Mouse (Mus musculus) forebrain, embryonic 10.5 days (tissue): ENCODE measurements around the gene Ercc8. TPM values are rescaled to one million over a fixed set of nuclear protein-coding genes. Genes with fewer than 3 reads are reported as not detected.

Experiments used
- DNase-seq: peaks from one replicate; pipeline ENCODE4 v3.0.0-alpha.2; 2017; ENCODE audit warnings: low spot score; ENCODE audit errors: extremely low spot score
- H3K27ac ChIP-seq: fragments of 300-500 bp; sonication (generic); 2 replicates; pipeline ENCODE4 v1.5.1; 2016; ENCODE audit warnings: mild to moderate bottlenecking
- H3K27me3 ChIP-seq: fragments of 300-500 bp; sonication (generic); 2 replicates; pipeline ENCODE4 v1.6.1; 2016; ENCODE audit warnings: mild to moderate bottlenecking; ENCODE audit not compliant: poor library complexity, severe bottlenecking
- H3K36me3 ChIP-seq: fragments of 300-500 bp; sonication (generic); replicated peaks from 2 replicates; pipeline ENCODE4 v1.6.1; 2016; ENCODE audit warnings: mild to moderate bottlenecking, moderate library complexity
- H3K4me1 ChIP-seq: fragments of 300-500 bp; sonication (generic); 2 replicates; pipeline ENCODE4 v1.6.1; 2016
- H3K4me3 ChIP-seq: fragments of 300-500 bp; sonication (generic); 2 replicates; pipeline ENCODE4 v1.5.1; 2016; ENCODE audit warnings: mild to moderate bottlenecking, moderate library complexity
- H3K9me3 ChIP-seq: fragments of 300-500 bp; sonication (generic); 2 replicates; pipeline ENCODE4 v1.6.1; 2016; ENCODE audit warnings: mild to moderate bottlenecking, moderate library complexity
- WGBS: fragments of 180-500 bp; shearing (Covaris S2); methylation state at CpG from one replicate; pipeline ENCODE4 v1.1.7; 2016; 5-methylcytosine and 5-hydroxymethylcytosine counted together
- polyA plus RNA-seq: library from polyadenylated mRNA; unstranded; fragments of >200 nt; fragmentation: Nextera tagmentation; extraction: Ambion mirVana; gene quantifications from 2 replicates; pipeline ENCODE4 v1.2.1, GENCODE M21; 2016

Gene Ercc8
- polyA plus RNA-seq = 25.3 and 25.6 TPM in 2 replicates

DNA sequence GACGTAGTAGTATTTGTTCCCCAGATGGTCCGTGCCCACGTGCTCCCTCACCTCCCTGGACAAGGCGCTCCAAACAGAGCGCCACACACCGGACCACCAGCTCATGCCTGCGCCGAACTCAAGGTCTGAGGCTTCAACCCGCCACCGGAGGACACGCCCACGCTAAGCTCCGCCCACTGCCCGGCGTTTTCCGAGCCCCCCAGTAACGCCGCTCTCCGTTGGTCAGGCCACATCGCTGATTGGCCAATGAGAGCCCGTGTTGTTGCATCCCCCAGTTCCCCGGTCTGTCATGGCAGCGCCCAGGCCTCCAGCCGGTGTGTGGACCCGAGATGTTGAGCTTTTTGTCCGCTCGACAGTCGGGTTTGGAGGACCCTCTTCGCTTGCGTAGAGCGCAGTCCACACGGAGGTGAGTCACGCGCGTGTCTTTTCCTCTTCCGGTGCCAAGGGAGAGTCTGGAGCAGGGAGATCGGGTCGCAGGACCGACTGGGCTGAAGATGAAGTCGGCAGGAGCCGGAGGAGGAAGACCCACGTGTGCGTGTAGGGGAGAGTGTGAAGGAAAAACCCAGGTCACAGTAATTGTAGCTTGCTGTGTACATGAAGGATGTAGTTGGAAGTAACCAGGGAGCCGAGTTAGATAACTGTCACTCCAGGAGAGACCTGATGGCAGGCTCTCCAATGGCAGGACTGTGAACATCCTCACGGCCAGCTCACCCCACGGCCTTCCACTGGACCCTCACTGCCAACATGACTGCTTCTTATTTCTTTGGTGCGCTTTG, at the start of gene Ercc8, which contains the start of gene Ndufaf2:
Ercc8 (plus strand) TSS at position 267 of the 776 bp plus-strand sequence.
Ndufaf2 (minus strand) TSS at position 159 of the 776 bp plus-strand sequence.
- WGBS = under 1% methylated on average over 47 of the region's 47 CpGs
- H3K4me3 ChIP-seq = peak within 1 kb of the TSS; percentile 95
- H3K36me3 ChIP-seq = peaks cover 23% of the 10 kb centered on the region
- H3K27me3 ChIP-seq = no peaks in the 10 kb centered on the region
- H3K27ac ChIP-seq = peak within 1 kb of the TSS; percentile 86
- H3K9me3 ChIP-seq = no peaks in the 10 kb centered on the region
- peak; percentile 98 for DNase-seq
- peaks cover 22% of the 10 kb centered on the region for H3K4me1 ChIP-seq

DNA sequence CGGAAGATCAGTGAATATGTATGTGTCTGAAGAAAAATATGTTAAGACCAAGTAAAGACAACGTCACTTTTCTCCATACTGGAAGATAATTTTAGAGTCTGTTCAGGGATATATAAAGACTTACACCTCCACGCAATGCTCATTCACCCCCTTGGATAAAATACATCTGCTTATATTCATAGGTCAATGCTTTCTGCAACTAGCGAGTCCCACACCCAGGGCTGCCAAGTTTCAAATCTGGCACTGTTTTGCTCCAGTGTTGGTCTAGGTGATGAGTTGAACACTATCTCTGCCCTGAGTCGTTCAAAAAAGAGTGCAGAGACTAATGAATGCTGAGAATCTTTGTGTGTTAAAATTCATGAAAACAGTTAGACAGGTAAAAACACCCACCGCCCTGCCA, 47.6 kb upstream of the Ercc8 start:
- Histone ChIP-seq H3K36me3 (no peaks in the 10 kb centered on the region), H3K27ac (no peak overlapping the region), H3K4me1 (peaks cover 23% of the 10 kb centered on the region), H3K4me3 (no peak overlapping the region), H3K9me3 (no peaks in the 10 kb centered on the region), H3K27me3 (no peaks in the 10 kb centered on the region)
- DNase-seq = no peak
- 89% methylated on average over 6 of the region's 6 CpGs for WGBS

DNA sequence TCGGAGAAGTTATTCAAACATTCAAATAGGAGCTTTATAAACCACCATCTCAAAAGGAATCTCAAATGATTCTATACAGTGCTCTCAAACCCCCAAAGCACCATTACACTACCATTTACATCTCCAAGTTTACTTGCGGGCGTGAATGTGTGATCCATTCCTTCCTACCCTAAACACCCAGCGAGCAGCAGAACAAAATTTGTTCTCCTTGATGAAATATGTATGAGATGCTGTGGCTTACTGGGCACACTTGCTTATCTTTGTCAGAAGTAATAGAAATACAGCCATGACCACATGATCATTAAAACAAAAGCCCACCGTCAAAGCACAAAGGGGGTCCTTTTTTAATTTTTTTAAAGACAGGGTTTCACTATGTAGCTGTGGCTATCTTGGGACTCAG, 45.0 kb upstream of the Ercc8 start:
- DNase-seq = no peak
- Histone ChIP-seq H3K27me3 (no peaks in the 10 kb centered on the region), H3K27ac (no peak overlapping the region), H3K36me3 (no peaks in the 10 kb centered on the region), H3K9me3 (no peaks in the 10 kb centered on the region), H3K4me1 (peaks cover 16% of the 10 kb centered on the region), H3K4me3 (no peak overlapping the region)
- WGBS = 96% methylated on average over 5 of the region's 5 CpGs

DNA sequence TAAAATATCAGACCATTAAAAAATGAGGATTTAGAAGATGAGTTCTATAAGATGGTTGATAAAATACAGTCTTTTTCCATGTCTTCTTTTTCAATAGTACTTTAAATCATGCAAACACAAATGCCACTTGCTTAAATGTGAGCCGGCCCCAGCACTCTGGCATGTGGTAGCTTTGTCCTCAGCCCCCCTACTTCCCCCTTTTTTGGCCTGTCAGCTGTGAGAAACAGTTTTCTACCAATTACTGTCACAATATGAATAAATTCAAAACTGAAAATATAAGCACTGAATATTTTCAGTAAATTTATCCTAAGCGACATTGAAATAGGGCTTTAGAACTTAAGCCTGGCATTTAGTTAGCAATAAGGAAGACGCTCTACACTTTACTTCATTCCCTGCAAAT, 44.3 kb upstream of the Ercc8 start:
- Histone ChIP-seq H3K27ac (no peak overlapping the region), H3K9me3 (no peaks in the 10 kb centered on the region), H3K36me3 (no peaks in the 10 kb centered on the region), H3K27me3 (no peaks in the 10 kb centered on the region), H3K4me1 (peaks cover 16% of the 10 kb centered on the region), H3K4me3 (no peak overlapping the region)
- 87% methylated on average over 3 of the region's 3 CpGs for WGBS
- no peak for DNase-seq

DNA sequence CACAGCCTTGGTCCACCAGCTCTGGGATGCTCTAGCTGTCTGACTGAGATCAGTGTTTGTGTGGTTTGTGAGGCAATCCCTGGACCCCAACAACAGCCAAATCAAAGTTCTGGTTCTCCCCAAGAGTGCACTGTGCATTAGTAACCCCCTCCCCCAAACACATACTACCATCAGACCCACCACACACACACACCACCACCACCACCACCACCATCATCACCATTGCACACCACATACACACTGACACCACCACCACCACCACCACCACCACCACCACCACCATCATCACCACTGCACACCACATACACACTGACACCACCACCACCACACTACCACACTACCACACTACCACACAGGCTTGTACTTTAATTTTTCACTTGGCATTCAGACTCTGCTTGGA, 40.9 kb upstream of the Ercc8 start:
- no peak for DNase-seq
- H3K9me3 ChIP-seq = no peaks in the 10 kb centered on the region
- H3K27ac ChIP-seq = no peak overlapping the region
- H3K27me3 ChIP-seq = no peaks in the 10 kb centered on the region
- H3K4me3 ChIP-seq = no peak overlapping the region
- peaks cover 23% of the 10 kb centered on the region for H3K4me1 ChIP-seq
- no peaks in the 10 kb centered on the region for H3K36me3 ChIP-seq

DNA sequence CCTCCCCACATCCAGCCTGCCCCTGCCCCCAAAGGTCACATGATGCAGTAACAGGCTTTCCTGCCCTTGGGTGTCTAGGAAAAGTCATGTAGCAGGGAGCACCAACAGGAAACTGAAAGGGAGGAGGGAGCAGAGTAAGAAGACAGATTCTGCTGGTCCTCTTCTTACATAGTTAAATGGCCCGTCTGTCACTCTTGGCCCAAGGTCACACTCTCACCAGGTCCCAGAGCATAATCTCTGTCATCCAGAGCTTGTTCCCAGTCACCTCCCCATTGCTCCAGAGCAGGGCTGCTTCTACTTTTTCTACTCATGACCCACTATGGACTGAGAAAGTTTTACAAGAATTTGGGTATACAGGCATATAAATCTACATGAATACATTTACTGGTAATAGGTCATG, 40.3 kb upstream of the Ercc8 start:
- Histone ChIP-seq H3K27me3 (no peaks in the 10 kb centered on the region), H3K9me3 (no peaks in the 10 kb centered on the region), H3K36me3 (no peaks in the 10 kb centered on the region), H3K4me3 (no peak overlapping the region), H3K4me1 (peaks cover 28% of the 10 kb centered on the region), H3K27ac (no peak overlapping the region)
- WGBS = 81% methylated on average over 1 of the region's 1 CpGs
- DNase-seq = no peak

DNA sequence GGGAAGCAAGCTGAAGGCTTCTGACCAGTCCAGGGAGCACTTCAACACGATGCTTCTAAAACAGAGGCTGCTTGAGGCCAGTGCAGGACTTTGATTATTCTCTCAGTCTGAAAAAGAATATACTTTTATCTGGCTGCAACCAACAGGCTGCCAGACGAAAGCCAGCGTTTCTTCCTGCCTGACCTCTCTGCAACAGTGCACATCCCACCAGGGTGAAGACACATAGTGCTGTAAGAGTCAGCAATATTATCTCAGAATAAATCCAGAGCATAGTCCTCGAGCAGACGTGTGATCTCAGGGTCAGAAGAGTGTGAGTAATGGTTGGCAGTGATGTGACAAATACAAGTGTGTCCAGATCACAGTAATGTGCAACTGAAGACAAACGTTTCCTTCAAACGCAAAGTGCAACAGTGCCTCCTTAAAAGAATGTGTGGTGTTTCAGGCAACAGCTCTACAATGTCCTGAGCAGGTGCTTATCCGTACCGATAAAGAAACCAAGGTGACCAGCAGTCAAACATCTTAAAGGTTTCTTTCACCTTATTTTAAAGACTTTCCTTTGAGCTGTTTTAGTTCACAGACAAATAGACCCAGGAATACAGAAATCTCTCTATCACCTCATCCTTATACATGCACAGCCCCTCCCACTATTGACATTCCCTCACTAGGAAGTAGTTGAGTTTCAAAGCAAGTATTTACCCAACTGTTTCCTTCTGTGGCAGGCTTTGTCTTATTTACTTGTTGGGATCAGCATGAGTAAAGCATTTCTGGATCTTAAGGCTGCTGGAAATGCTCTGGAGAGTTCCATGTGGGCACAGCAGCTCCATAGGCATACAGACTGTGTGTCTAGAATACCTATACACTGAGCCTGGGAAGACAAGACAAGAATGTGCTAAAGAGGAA, 38.9 kb upstream of the Ercc8 start:
- Histone ChIP-seq H3K4me1 (peaks cover 29% of the 10 kb centered on the region), H3K27ac (no peak overlapping the region), H3K9me3 (no peaks in the 10 kb centered on the region), H3K27me3 (no peaks in the 10 kb centered on the region), H3K36me3 (no peaks in the 10 kb centered on the region), H3K4me3 (no peak overlapping the region)
- WGBS = 92% methylated on average over 9 of the region's 9 CpGs
- DNase-seq = no peak

DNA sequence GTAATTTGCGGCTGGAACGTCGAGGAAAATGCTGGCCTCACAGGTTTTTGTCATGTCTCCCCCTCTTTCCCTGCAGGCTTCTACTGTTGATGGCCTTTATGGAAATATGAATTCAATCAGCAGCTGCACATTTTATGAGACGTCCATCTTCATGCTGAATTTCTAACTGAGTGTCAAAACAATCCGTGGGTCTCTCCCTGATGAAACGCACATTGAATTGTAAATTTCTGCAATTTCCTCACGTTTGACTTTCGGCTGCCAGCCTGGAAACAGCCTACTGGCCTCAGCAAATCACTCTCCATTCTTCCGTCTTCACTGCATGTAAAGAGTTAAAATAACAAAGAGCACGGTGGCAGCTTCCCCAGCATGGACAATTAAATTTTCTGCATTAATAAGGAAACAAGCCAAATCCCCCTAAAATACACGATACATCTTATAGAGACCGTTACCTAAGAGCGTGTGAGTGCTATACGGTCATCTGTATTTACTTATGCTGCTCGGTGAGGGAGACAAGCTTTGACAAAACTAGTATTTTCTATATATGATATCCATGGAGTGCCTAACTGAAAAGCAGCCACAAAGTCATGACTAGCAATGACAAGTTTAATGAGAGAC, 35.3 kb upstream of the Ercc8 start:
- H3K27ac ChIP-seq = 0 out of 2 replicates have a peak overlapping the region, but pooled peaks have one; percentile 7
- H3K4me1 ChIP-seq = peaks cover 22% of the 10 kb centered on the region
- 66% methylated on average over 15 of the region's 15 CpGs for WGBS
- no peak for DNase-seq
- H3K36me3 ChIP-seq = no peaks in the 10 kb centered on the region
- no peaks in the 10 kb centered on the region for H3K9me3 ChIP-seq
- no peak overlapping the region for H3K4me3 ChIP-seq
- no peaks in the 10 kb centered on the region for H3K27me3 ChIP-seq

DNA sequence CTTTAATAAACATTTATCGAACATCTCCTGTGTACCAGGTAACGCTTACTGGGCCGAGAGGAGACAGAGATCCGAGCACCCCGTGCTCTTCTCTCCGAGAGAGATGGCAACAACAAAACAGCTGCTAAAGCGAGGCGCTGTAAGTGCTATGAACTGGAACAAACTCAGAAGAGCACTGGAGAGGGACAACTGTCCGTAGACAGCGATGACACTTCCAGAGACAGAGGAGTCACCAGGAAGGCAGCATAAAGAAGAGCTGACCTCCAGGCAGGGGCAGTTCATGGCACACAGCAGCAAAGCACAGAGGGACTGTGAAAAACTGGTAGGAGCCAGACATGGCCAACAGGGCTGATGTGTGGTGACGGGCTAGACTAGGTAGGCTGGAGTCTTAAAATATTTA, 34.4 kb upstream of the Ercc8 start:
- Histone ChIP-seq H3K4me1 (peaks cover 22% of the 10 kb centered on the region), H3K36me3 (no peaks in the 10 kb centered on the region), H3K9me3 (no peaks in the 10 kb centered on the region), H3K27me3 (no peaks in the 10 kb centered on the region), H3K4me3 (no peak overlapping the region), H3K27ac (no peak overlapping the region)
- no peak for DNase-seq
- WGBS = 86% methylated on average over 11 of the region's 11 CpGs

DNA sequence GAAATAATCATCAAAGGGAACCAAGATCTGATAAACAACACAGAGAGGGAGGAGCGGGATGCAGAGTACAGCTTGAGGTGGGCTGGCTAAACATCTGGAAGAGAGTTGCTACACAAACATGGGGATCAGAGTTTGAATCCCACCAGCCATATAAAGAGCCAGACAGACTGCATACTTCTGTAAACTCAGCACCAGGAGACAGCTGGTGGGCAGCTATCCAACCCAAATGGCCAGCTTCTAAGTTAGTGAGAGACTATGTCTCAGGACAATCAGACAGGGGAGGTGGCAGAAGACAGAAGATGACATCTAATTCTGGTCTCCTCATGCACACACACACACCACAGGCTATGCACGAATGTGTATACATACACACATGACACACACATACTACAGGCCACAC, 32.3 kb upstream of the Ercc8 start:
- peaks cover 22% of the 10 kb centered on the region for H3K4me1 ChIP-seq
- H3K27ac ChIP-seq = no peak overlapping the region
- no peaks in the 10 kb centered on the region for H3K9me3 ChIP-seq
- no peak overlapping the region for H3K4me3 ChIP-seq
- H3K27me3 ChIP-seq = no peaks in the 10 kb centered on the region
- no peaks in the 10 kb centered on the region for H3K36me3 ChIP-seq
- DNase-seq = no peak
- 92% methylated on average over 2 of the region's 2 CpGs for WGBS

DNA sequence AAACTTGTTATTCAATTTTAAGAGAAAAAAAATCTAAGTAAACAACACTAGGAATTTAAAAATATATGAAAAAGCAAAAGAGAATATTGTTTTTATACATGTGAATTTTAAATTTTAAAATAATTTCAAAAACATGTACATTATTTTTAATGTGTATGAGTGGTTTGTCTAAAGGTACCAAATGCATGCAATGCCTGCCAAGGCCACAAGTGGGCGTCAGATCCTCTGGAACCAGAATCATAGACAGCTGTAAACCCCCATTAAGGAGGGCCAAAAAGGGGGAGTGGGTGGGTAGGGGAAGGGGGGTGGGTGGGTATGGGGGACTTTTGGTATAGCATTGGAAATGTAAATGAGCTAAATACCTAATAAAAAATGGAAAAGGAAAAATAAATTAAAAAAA, 31.4 kb upstream of the Ercc8 start:
- peak; percentile 30 for DNase-seq
- peaks cover 21% of the 10 kb centered on the region for H3K4me1 ChIP-seq
- WGBS = 0% methylated on average over 1 of the region's 1 CpGs

DNA sequence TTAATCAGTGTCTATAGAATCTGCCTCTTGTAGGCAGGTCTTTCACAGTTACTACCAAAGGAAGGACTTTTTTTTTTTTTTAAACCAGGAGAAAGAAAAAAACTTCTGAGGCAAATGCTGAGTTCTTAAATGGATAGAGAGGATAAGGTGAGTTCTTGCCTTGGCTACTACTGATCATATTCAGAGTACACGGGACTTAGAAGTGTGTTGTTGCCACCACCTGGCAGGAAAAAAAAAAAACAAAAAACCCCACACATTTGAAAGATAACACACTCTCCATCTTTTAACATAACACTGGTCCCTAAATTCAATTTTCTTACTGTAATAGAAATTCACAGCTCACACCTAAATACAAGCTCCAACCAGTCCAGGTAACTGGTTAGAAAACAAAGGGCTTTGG, 30.6 kb upstream of the Ercc8 start:
- H3K4me1 ChIP-seq = peaks cover 18% of the 10 kb centered on the region
- no peak overlapping the region for H3K27ac ChIP-seq
- 69% methylated on average over 1 of the region's 1 CpGs for WGBS
- no peaks in the 10 kb centered on the region for H3K36me3 ChIP-seq
- no peaks in the 10 kb centered on the region for H3K9me3 ChIP-seq
- DNase-seq = no peak
- H3K4me3 ChIP-seq = no peak overlapping the region
- H3K27me3 ChIP-seq = no peaks in the 10 kb centered on the region

More for the DNA sequence above, 31.4 kb upstream of the Ercc8 start:
- Histone ChIP-seq H3K27me3 (no peaks in the 10 kb centered on the region), H3K9me3 (no peaks in the 10 kb centered on the region), H3K4me3 (no peak overlapping the region), H3K27ac (no peak overlapping the region), H3K36me3 (no peaks in the 10 kb centered on the region)
